Mouse (Mus musculus): ENCODE data around the gene Dab1.

- TF ChIP-seq CTCF (IDR thresholded peaks at IDR 0.05; ENCODE audit: insufficient read depth, low read depth, low read length) (no peak), POLR2A (IDR thresholded peaks at IDR 0.05; ENCODE audit: insufficient read depth, low read depth, low read length) (no peak)
Measured at GRCm38 (mm10) chr4:104435736-104436135, 816.6 kb downstream of the Dab1 start.

All from olfactory bulb, adult 2 months (tissue).